Mouse (Mus musculus): ENCODE measurements around the gene Anpep.
A peak's percentile ranks its signal among the peaks of the same experiment; 100 is the strongest.

The Anpep gene

GRCm38 (mm10) chr7:79866294-79867000, 5.6 kb upstream of the Anpep start:
- no peak for DNase-seq (ENCODE audit: low spot score)

DNA sequence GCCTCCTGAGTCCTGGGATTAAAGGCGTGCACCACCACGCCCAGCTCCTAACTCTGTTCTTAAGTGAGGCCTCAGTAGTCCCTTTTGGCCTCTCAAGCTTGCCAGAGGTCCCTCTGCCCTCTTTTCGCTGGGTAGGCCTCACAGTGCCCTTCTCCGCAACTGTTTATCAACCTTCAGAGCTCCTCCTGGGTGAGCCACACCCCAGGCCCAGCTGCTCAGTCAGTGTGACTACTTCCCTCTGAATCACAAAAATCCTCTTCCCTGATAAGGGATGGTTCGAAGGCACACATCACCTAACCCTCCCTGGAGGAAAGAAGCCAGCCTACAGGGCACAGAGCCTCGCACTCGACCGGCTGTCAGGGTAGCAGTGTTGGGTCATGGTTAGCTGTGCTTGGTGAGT, 935 bp upstream of the Anpep start:
- no peak for DNase-seq (ENCODE audit: low spot score)

DNA sequence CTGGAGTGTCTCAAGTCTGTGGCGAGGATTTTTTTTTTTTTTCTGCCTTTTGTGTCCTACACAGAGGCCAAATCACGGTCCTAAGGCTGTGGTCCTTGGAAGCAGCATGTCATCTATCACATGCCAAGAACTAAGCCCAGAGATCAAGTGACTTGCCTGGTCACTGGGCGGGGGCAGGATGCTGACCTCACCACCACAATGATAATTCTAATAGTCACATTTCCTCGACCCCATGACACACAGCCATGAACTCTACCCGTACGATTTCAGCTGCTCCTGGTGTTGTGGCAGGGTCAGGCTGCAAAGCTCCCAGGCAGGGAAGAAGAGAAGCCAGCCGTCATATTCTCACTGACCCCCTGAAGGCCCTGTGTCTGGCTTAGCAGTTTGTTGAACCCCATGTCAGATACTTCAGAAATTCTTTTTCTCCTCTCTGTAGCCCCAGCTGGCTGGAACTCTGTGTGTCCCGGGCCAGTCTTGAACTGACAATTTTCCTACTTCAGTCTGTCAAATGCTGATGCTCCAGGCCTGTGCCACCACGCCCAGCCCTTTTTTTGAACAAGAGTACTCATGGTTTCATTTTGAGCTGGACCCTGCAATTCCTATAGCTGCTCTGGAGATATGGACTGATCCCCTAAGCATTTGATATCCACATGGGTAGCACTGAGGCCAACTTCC, 1.8 kb downstream of the Anpep start:
- DNase-seq (ENCODE audit: low spot score): no peak

GRCm38 (mm10) chr7:79858202-79858934, 2.5 kb downstream of the Anpep start:
- DNase-seq (ENCODE audit: low spot score): no peak

GRCm38 (mm10) chr7:79856305-79856704, 4.6 kb downstream of the Anpep start:
- no peak for DNase-seq (ENCODE audit: low spot score)

- DNase-seq (ENCODE audit: low spot score): no peak
Measured at GRCm38 (mm10) chr7:79847456-79848451, 13.1 kb downstream of the Anpep start.

- no peak for DNase-seq (ENCODE audit: low spot score)
Measured at GRCm38 (mm10) chr7:79846342-79846741, 14.5 kb downstream of the Anpep start.

DNA sequence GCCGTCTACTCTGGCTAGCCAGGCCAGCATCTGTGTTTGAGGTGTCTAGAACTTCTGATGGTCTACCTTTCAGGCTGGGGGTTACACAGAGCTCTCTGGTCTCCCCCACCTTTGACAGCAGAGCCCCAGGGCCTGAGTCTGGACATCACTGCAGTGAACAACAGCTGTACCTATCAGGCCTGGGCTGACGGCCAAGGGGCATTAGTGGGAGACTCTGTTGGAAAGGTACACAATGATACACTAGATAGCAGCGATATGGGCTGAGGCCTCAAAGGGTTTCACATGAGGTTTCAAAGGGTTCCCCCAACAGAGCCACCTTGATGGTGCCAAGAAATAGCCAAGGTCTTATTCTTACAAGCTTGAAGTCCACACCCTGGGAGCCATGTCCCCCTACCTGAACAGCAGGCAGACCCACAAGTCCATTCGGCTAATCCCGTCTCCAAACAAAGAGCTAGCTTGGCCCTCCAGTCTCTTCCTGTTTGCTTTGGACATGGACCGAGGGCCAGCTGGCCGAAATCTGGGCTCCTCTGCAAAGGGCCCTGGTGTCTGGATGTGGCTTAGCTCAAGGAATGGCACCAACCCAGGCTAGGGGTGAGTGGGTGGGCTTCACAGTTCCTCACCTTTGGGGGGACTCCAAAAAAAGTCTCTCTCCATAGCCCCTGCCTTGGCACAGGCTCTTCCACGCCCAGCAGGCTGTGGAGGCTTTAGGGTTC, 16.6 kb downstream of the Anpep start:
- peak; percentile 47 for DNase-seq (ENCODE audit: low spot score)

GRCm38 (mm10) chr7:79842163-79842562, 18.7 kb downstream of the Anpep start:
- DNase-seq (ENCODE audit: low spot score): no peak

DNA sequence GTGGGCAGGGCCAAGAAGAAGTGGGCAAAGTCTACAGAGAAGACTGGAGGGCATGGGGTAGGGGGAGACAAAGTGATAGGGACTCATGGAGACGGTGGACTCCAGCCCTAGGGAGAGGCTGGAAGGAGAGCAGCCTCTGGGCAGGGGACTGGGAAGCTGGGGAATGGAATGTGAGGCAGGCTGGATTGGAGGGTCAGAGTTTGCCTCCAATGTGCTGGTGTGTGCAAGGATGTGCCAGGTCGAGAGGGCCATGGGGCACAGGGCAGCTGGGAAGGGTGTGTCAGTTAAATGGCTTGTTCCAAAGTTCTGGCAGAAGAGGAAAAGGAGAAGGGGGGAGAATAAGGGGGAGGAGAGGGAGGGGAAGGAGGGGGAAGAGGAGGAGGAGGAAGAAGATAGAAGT, 23.6 kb downstream of the Anpep start:
- no peak for DNase-seq (ENCODE audit: low spot score)

DNA sequence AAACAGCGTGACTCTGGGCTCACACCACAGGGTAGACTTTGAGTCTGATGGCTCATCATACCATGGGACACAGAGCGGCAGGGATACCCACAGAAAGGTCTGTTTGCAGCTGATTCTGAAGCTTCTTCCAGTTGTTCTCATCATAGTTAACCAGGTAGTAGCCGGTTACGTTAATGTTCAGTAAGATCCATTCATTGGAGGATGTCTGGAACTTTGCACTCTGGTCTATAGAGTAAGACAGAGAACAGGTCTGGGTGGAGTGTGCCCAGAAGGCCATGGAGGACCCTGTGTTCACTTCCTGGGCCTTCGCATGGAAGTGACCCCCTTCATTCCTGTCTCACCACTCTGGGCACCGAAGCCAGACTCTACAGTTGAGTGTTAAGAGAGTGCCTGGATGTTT, 25.7 kb downstream of the Anpep start:
- DNase-seq (ENCODE audit: low spot score): no peak

- no peak for DNase-seq (ENCODE audit: low spot score)
Measured at GRCm38 (mm10) chr7:79832980-79833379, 27.9 kb downstream of the Anpep start.

DNA sequence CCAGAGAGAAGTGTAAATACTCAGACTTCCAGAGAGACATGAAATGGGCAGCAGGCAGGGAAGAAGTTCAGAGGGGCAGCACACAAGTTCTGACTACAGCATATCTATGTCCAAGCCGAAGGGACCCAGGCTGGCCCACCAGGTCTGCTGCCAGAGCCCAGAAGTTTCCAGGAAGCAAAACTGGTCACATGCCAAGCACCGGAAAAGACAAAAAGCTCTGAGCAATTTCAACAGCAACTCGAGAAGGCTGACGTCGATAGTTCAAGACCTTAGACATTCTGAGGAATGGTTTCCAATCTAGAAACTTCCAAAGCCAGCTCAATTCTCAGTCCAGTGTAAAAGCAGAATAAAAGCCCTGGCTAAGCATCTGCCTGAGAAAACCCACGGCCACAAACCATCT, 29.3 kb downstream of the Anpep start:
- DNase-seq (ENCODE audit: low spot score): no peak

GRCm38 (mm10) chr7:79831145-79831544, 29.7 kb downstream of the Anpep start:
- DNase-seq (ENCODE audit: low spot score): no peak

DNA sequence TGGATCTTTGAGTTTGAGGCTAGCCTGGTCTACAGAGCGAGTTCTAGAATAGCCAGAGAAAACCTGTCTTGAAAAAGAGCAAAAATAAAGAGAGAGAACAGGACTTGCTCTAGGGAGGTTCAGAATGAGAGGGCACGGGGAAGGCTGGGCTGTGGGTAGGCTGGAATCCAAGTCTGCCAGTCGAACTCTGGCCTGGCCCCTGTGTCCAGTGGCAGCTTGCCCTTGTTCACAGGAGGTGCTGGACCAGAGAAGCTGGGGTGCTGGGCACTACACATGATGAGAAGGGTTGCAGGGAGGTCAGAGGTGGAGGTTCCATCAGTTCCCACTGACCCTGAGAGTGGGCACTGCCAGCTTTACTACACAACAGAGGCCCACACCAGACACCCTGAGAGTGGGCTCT, 32.5 kb downstream of the Anpep start:
- no peak for DNase-seq (ENCODE audit: low spot score)

- DNase-seq (ENCODE audit: low spot score): no peak
Measured at GRCm38 (mm10) chr7:79822092-79822695, 38.7 kb downstream of the Anpep start.

- DNase-seq (ENCODE audit: low spot score): no peak
Measured at GRCm38 (mm10) chr7:79819996-79820395, 40.9 kb downstream of the Anpep start.

DNA sequence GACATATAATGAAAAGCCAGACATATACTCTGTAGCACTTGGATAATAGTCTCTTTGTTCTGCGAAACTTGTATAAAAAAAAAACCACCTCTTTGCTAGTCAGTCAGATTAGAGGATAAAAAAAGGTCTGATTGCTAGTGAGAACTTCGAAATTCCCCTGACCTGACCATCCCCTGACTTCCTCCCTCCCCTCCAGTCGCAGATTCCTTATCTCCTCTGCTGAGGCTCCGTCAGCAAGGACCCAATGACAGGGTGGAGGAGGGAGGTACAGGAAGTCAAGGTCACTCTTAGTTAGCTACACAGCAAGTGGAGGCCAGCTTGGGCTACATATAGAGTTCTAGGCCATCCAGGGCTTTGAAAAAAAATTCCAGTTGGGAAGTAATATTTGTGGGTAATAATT, 41.3 kb downstream of the Anpep start:
- peak; percentile 35 for DNase-seq (ENCODE audit: low spot score)

- no peak for DNase-seq (ENCODE audit: low spot score)
Measured at GRCm38 (mm10) chr7:79818321-79818720, 42.5 kb downstream of the Anpep start.

- no peak for DNase-seq (ENCODE audit: low spot score)
Measured at GRCm38 (mm10) chr7:79813409-79813808, 47.5 kb downstream of the Anpep start.
